Mouse (Mus musculus): ENCODE data around the gene Slc18a2. TPM values are rescaled to one million over a fixed set of nuclear protein-coding genes. Genes with fewer than 3 reads are reported as not detected.

Slc18a2 gene
- polyA plus RNA-seq, 1 experiment from 2014 or later, result 21.0 TPM

DNA sequence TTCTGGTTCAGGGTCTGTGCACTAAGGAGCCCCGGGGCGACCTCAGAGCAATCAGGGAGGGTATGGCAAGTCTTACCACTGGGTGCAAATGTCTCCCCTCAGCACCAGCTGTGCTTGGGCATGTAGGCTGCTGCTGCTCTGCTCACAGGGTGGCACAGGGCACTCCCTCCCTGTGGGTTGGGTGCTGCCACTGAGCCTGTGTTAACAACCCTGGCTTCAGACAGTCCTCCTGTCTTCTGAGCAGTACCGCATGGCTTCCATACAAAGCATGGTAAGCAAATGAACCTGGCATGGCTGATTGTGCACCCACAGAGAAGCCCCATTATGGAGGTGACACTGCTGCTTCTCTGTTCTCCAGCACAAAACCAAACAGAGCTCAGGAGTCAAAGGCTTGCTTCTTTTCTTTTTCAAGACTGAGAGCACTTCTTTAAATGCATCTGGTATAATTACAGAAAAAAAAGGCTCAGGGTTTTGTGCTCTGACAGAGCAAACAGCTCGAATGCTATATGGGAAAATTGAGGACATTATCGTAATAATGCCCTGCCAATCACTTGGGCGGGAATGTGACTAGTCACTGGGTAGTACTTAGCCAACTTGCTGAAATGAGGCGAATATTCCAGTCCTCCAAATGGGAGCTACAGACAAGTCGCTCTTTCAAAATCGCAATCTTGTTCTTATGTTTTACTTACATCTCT lies 4.3 kb downstream of the Slc18a2 start:
- ATAC-seq, result peak; percentile 79
- Histone ChIP-seq H3K4me2 (ENCODE audit: low read length) (peak overlapping the region; percentile 19; the same call in 1 of the 2 replicates), H3K9me3 (ENCODE audit: control insufficient read depth, low read length) (no peaks in the 10 kb centered on the region), H3K9ac (replicated peaks; ENCODE audit: low read depth, low read length) (peak overlapping the region; percentile 27; the same call in 1 of the 2 replicates), H3K27ac (ENCODE audit: low read length) (peak overlapping the region; percentile 81), H3K4me3 (replicated peaks; ENCODE audit: low read length) (no peak overlapping the region), H3K4me1 (replicated peaks; ENCODE audit: control insufficient read depth, insufficient read depth, low read length) (peaks cover 35% of the 10 kb centered on the region), H3K36me3 (ENCODE audit: control insufficient read depth, insufficient read depth) (no peaks in the 10 kb centered on the region), H3K27me3 (replicated peaks; ENCODE audit: control insufficient read depth, insufficient read depth, low read length) (no peaks in the 10 kb centered on the region)
- WGBS, result 32% methylated on average over 9 of the region's 9 CpGs

DNA sequence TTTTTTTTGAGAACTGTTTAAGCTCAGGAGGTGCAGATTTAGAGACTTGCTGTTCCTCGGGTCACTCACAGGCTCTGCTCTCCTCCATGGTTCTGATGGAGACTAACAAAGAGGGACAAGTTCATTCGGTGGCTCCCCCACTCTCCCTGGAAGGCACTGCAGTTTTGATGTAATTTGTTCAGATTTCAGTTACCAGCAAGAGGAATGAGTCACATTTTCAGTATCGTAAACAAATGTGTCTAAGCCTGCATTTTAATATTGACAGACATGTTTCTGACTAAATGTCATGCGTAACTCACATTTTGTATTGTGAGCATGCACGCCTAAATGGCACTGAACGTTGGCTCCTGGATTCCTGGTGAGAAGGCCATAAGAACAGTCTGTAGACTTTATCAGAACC lies 5.2 kb downstream of the Slc18a2 start:
- Histone ChIP-seq H3K4me1 (replicated peaks; ENCODE audit: control insufficient read depth, insufficient read depth, low read length) (peaks cover 31% of the 10 kb centered on the region), H3K9me3 (ENCODE audit: control insufficient read depth, low read length) (no peaks in the 10 kb centered on the region), H3K4me3 (replicated peaks; ENCODE audit: low read length) (no peak overlapping the region), H3K27ac (ENCODE audit: low read length) (peak overlapping the region; percentile 70), H3K27me3 (replicated peaks; ENCODE audit: control insufficient read depth, insufficient read depth, low read length) (no peaks in the 10 kb centered on the region), H3K4me2 (ENCODE audit: low read length) (0 out of 2 replicates have a peak overlapping the region, but pooled peaks have one; percentile 2), H3K9ac (replicated peaks; ENCODE audit: low read depth, low read length) (no peak overlapping the region), H3K36me3 (ENCODE audit: control insufficient read depth, insufficient read depth) (no peaks in the 10 kb centered on the region)
- ATAC-seq, result 0 out of 2 replicates have a peak, but pooled peaks have one; percentile 5
- 23% methylated on average over 6 of the region's 6 CpGs for WGBS

DNA sequence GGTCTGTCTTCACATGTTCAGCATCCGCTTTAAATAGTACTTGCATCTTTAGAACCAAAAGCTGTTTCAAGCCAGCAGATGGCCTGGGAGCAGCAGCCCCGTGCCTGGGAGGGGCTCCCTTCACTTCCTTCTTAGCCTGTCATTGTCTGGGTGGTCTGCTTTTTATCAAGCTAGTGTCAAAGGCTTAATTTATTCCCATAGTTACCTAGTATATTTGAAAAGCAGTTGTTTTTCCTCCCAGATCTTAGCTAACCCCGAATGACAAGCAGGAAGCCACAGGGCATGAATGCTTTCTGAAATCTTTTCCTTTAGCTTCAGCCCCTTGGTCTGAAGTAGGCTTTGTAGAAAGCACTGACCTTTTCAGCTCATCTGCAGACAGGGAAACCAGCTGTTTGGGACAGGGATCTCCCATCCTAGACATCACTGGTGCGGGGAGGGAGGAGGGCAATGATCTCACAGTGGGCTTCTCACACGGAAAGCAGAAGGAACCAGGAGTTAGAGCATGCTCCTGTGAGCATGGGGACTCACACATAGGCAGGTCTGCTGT lies 6.8 kb downstream of the Slc18a2 start:
- Histone ChIP-seq H3K9me3 (ENCODE audit: control insufficient read depth, low read length) (no peaks in the 10 kb centered on the region), H3K27me3 (replicated peaks; ENCODE audit: control insufficient read depth, insufficient read depth, low read length) (no peaks in the 10 kb centered on the region), H3K27ac (ENCODE audit: low read length) (peak overlapping the region; percentile 9), H3K4me3 (replicated peaks; ENCODE audit: low read length) (no peak overlapping the region), H3K9ac (replicated peaks; ENCODE audit: low read depth, low read length) (no peak overlapping the region), H3K4me2 (ENCODE audit: low read length) (no peak overlapping the region), H3K4me1 (replicated peaks; ENCODE audit: control insufficient read depth, insufficient read depth, low read length) (peaks cover 27% of the 10 kb centered on the region), H3K36me3 (ENCODE audit: control insufficient read depth, insufficient read depth) (no peaks in the 10 kb centered on the region)
- WGBS, result 9% methylated on average over 5 of the region's 5 CpGs
- peak; percentile 17; the same call in 1 of the 2 replicates for ATAC-seq

- no peak for ATAC-seq
- no peak overlapping the region for H3K9ac ChIP-seq (replicated peaks; ENCODE audit: low read depth, low read length)
- H3K27me3 ChIP-seq (replicated peaks; ENCODE audit: control insufficient read depth, insufficient read depth, low read length), result no peaks in the 10 kb centered on the region
- no peaks in the 10 kb centered on the region for H3K9me3 ChIP-seq (ENCODE audit: control insufficient read depth, low read length)
- H3K4me2 ChIP-seq (ENCODE audit: low read length), result no peak overlapping the region
- H3K4me3 ChIP-seq (replicated peaks; ENCODE audit: low read length), result no peak overlapping the region
- H3K27ac ChIP-seq (ENCODE audit: low read length), result no peak overlapping the region
- 89% methylated on average over 7 of the region's 7 CpGs for WGBS
- no peaks in the 10 kb centered on the region for H3K4me1 ChIP-seq (replicated peaks; ENCODE audit: control insufficient read depth, insufficient read depth, low read length)
- no peaks in the 10 kb centered on the region for H3K36me3 ChIP-seq (ENCODE audit: control insufficient read depth, insufficient read depth)
Measured at GRCm38 (mm10) chr19:59273190-59273589, 12.5 kb downstream of the Slc18a2 start.

DNA sequence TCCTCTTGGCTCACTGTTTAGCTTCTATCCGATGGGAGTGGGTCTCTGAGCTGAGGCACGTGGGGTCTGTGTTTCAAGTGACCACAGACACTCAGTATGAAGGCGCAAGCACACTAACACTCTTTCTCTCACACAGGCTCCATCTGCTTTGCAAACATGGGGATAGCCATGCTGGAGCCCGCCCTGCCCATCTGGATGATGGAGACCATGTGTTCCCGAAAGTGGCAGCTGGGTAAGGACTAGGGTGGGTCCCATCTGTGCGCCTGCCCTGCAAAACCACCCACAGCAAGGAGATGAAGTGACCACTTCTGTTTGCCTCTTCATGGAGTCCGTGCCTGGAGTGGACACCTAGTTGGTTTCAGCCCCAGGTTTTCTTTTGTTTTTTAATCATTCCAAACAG lies 15.7 kb downstream of the Slc18a2 start:
- H3K9ac ChIP-seq (replicated peaks; ENCODE audit: low read depth, low read length), result no peak overlapping the region
- no peak overlapping the region for H3K4me2 ChIP-seq (ENCODE audit: low read length)
- WGBS, result 87% methylated on average over 7 of the region's 7 CpGs
- no peak overlapping the region for H3K27ac ChIP-seq (ENCODE audit: low read length)
- H3K4me1 ChIP-seq (replicated peaks; ENCODE audit: control insufficient read depth, insufficient read depth, low read length), result no peaks in the 10 kb centered on the region
- no peak for ATAC-seq
- no peaks in the 10 kb centered on the region for H3K9me3 ChIP-seq (ENCODE audit: control insufficient read depth, low read length)
- no peaks in the 10 kb centered on the region for H3K36me3 ChIP-seq (ENCODE audit: control insufficient read depth, insufficient read depth)
- no peaks in the 10 kb centered on the region for H3K27me3 ChIP-seq (replicated peaks; ENCODE audit: control insufficient read depth, insufficient read depth, low read length)
- no peak overlapping the region for H3K4me3 ChIP-seq (replicated peaks; ENCODE audit: low read length)

- Histone ChIP-seq H3K36me3 (ENCODE audit: control insufficient read depth, insufficient read depth) (no peaks in the 10 kb centered on the region), H3K4me3 (replicated peaks; ENCODE audit: low read length) (no peak overlapping the region), H3K4me1 (replicated peaks; ENCODE audit: control insufficient read depth, insufficient read depth, low read length) (no peaks in the 10 kb centered on the region), H3K9ac (replicated peaks; ENCODE audit: low read depth, low read length) (no peak overlapping the region), H3K9me3 (ENCODE audit: control insufficient read depth, low read length) (no peaks in the 10 kb centered on the region), H3K4me2 (ENCODE audit: low read length) (no peak overlapping the region), H3K27me3 (replicated peaks; ENCODE audit: control insufficient read depth, insufficient read depth, low read length) (no peaks in the 10 kb centered on the region), H3K27ac (ENCODE audit: low read length) (no peak overlapping the region)
- ATAC-seq, result no peak
Measured at GRCm38 (mm10) chr19:59280841-59281240, 20.1 kb downstream of the Slc18a2 start.

DNA sequence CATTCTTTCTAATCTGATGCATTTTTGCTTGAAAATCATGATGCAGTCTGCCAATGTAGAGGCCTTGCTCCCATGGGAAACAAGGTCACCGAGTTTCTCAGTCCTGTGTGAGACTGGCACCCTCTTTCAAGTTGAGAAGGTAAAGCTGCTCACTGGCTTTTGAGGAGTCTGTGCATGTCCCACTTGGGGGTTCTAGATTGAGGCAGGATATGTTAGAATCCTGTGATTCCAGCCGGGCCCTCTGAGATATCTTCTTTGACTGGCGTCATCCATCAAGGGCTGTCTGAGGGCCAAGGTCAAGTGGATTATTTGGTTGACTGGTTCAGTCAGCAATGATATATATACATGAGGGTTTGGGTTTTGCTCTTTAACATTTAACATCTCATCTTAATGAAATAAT lies 21.3 kb downstream of the Slc18a2 start:
- H3K27me3 ChIP-seq (replicated peaks; ENCODE audit: control insufficient read depth, insufficient read depth, low read length), result no peaks in the 10 kb centered on the region
- no peaks in the 10 kb centered on the region for H3K9me3 ChIP-seq (ENCODE audit: control insufficient read depth, low read length)
- no peak overlapping the region for H3K4me2 ChIP-seq (ENCODE audit: low read length)
- no peak for ATAC-seq
- WGBS, result 91% methylated on average over 3 of the region's 3 CpGs
- no peaks in the 10 kb centered on the region for H3K36me3 ChIP-seq (ENCODE audit: control insufficient read depth, insufficient read depth)
- no peak overlapping the region for H3K9ac ChIP-seq (replicated peaks; ENCODE audit: low read depth, low read length)
- no peak overlapping the region for H3K27ac ChIP-seq (ENCODE audit: low read length)
- no peak overlapping the region for H3K4me3 ChIP-seq (replicated peaks; ENCODE audit: low read length)
- H3K4me1 ChIP-seq (replicated peaks; ENCODE audit: control insufficient read depth, insufficient read depth, low read length), result no peaks in the 10 kb centered on the region

DNA sequence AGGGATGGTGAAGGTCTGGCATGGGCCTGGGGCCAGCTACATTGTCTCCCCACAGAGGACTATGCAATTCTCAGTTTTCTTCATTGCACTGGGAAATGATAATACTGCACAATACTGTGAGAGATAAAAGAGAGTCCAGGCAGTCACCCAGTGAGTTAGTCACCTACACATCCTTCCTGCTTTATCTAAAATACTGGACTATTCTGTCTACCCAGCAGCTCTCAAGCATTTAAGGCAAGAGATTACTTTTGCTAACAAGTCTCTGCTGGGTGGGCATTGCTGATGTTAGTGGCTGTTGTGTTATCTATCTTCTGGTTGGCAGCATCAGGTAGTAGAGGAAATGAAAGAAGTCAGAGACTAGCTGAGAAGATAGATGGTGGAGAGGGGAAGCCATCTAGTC lies 28.3 kb downstream of the Slc18a2 start:
- Histone ChIP-seq H3K27ac (ENCODE audit: low read length) (no peak overlapping the region), H3K27me3 (replicated peaks; ENCODE audit: control insufficient read depth, insufficient read depth, low read length) (no peaks in the 10 kb centered on the region), H3K4me2 (ENCODE audit: low read length) (no peak overlapping the region), H3K9me3 (ENCODE audit: control insufficient read depth, low read length) (no peaks in the 10 kb centered on the region), H3K36me3 (ENCODE audit: control insufficient read depth, insufficient read depth) (no peaks in the 10 kb centered on the region), H3K4me1 (replicated peaks; ENCODE audit: control insufficient read depth, insufficient read depth, low read length) (no peaks in the 10 kb centered on the region), H3K4me3 (replicated peaks; ENCODE audit: low read length) (no peak overlapping the region), H3K9ac (replicated peaks; ENCODE audit: low read depth, low read length) (no peak overlapping the region)
- no peak for ATAC-seq

DNA sequence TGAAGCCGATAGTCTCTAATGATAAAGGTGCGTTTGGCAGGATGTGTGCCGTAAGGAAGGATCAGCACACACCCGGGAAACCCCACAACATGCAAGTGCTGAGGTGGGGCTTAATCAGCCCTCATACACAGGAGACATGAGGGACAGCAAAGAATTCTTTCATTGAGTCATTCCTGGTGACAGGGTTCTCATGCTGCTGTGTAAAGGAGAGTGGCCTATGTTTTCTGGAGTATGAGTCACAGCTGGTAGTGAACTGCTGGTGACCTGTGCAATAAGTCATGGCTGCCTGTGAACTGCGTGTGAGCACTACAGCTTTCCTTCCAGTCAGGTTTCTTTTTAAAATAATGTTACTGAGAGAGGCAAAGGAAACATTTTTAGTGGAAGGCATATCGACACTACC lies 29.1 kb downstream of the Slc18a2 start:
- Histone ChIP-seq H3K27ac (ENCODE audit: low read length) (no peak overlapping the region), H3K4me3 (replicated peaks; ENCODE audit: low read length) (no peak overlapping the region), H3K9me3 (ENCODE audit: control insufficient read depth, low read length) (no peaks in the 10 kb centered on the region), H3K4me1 (replicated peaks; ENCODE audit: control insufficient read depth, insufficient read depth, low read length) (no peaks in the 10 kb centered on the region), H3K27me3 (replicated peaks; ENCODE audit: control insufficient read depth, insufficient read depth, low read length) (no peaks in the 10 kb centered on the region), H3K36me3 (ENCODE audit: control insufficient read depth, insufficient read depth) (no peaks in the 10 kb centered on the region), H3K4me2 (ENCODE audit: low read length) (no peak overlapping the region), H3K9ac (replicated peaks; ENCODE audit: low read depth, low read length) (no peak overlapping the region)
- WGBS, result 87% methylated on average over 6 of the region's 6 CpGs
- no peak for ATAC-seq

Data from forebrain, embryonic 16.5 days (tissue).